Mouse (Mus musculus): ENCODE results near the gene Lpin2. TPM values are rescaled to one million over a fixed set of nuclear protein-coding genes. Genes with fewer than 3 reads are reported as not detected.

Gene Lpin2
- polyA plus RNA-seq, 2 experiments, result 28.6 to 31.1 TPM

GRCm38 (mm10) chr17:71267374-71267773 lies 85.0 kb downstream of the Lpin2 start:
- Histone ChIP-seq H3K4me2 (ENCODE audit: low read depth) (peak overlapping the region; percentile 83), H3K9ac (replicated peaks) (peak overlapping the region; percentile 83), H3K27ac (peak overlapping the region; percentile 95), H3K36me3 (replicated peaks; ENCODE audit: control insufficient read depth, insufficient read depth, low read depth) (no peaks in the 10 kb centered on the region), H3K4me3 (ENCODE audit: insufficient read depth in 1 of 2, low read depth in 2 of 2, low read length in 2 of 2) (peak overlapping the region; percentile 49 to 56), H3K9me3 (ENCODE audit: control insufficient read depth, low read length) (no peaks in the 10 kb centered on the region), H3K4me1 (replicated peaks; ENCODE audit: control insufficient read depth in 2 of 2, insufficient read depth in 2 of 2, low read length in 1 of 2) (peaks cover 70 to 79% of the 10 kb centered on the region in 2 experiments), H3K27me3 (ENCODE audit: control insufficient read depth, insufficient read depth, low read length) (no peaks in the 10 kb centered on the region)
- 62% methylated on average over 8 of the region's 8 CpGs for WGBS (ENCODE audit: insufficient replicate concordance)
- TF ChIP-seq EP300 (IDR thresholded peaks at IDR 0.05; ENCODE audit: low read depth) (no peak), CTCF (IDR thresholded peaks at IDR 0.05; ENCODE audit: low read depth) (no peak)
- DNase-seq (ENCODE audit: low read depth in 3 of 3, low spot score in 3 of 3), result no peak
- no peak for ATAC-seq (ENCODE audit: insufficient read depth)

DNA sequence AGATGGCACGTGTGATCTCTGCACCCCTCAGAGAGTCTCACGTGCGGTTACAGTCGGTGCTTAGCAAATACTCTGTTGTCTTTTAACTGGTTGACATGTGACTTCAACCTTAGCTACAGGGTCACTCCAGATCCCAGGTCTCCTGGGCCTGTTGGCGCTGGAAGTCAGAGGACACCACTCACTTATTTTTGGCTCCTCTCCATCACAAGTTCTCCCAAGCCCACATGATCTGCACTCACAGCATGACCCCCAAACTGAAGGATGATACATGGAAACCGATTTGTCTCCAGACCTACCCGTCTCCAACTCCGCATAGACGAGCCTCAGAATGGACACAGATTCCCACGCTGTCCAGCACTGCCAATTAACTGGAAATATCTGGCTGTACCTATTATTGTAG lies 85.8 kb downstream of the Lpin2 start:
- Histone ChIP-seq H3K27ac (peak overlapping the region; percentile 95), H3K27me3 (ENCODE audit: control insufficient read depth, insufficient read depth, low read length) (no peaks in the 10 kb centered on the region), H3K4me3 (ENCODE audit: insufficient read depth in 1 of 2, low read depth in 2 of 2, low read length in 2 of 2) (peak overlapping the region; percentile 49 to 56), H3K4me2 (ENCODE audit: low read depth) (peak overlapping the region; percentile 83), H3K4me1 (replicated peaks; ENCODE audit: control insufficient read depth in 2 of 2, insufficient read depth in 2 of 2, low read length in 1 of 2) (peaks cover 63 to 71% of the 10 kb centered on the region in 2 experiments), H3K9ac (replicated peaks) (peak overlapping the region; percentile 83), H3K36me3 (replicated peaks; ENCODE audit: control insufficient read depth, insufficient read depth, low read depth) (no peaks in the 10 kb centered on the region), H3K9me3 (ENCODE audit: control insufficient read depth, low read length) (no peaks in the 10 kb centered on the region)
- no peak; the same call in 1 of the 2 replicates for TF ChIP-seq CTCF (IDR thresholded peaks at IDR 0.05; ENCODE audit: low read depth)
- no peak for TF ChIP-seq EP300 (IDR thresholded peaks at IDR 0.05; ENCODE audit: low read depth)
- DNase-seq (ENCODE audit: low read depth in 3 of 3, low spot score in 3 of 3) (no peak), ATAC-seq (ENCODE audit: insufficient read depth) (peak; percentile 3; the same call in 1 of the 2 replicates)
- WGBS (ENCODE audit: insufficient replicate concordance), result 46% methylated on average over 10 of the region's 10 CpGs

- peaks cover 59 to 67% of the 10 kb centered on the region in 2 experiments for H3K4me1 ChIP-seq (replicated peaks; ENCODE audit: control insufficient read depth in 2 of 2, insufficient read depth in 2 of 2, low read length in 1 of 2)
- H3K4me3 ChIP-seq (ENCODE audit: insufficient read depth in 1 of 2, low read depth in 2 of 2, low read length in 2 of 2), result peak overlapping the region; percentile 49 to 56
- WGBS (ENCODE audit: insufficient replicate concordance), result 22% methylated on average over 3 of the region's 3 CpGs
- peak in 1 of 3 experiments; percentile 81 for DNase-seq (ENCODE audit: low read depth in 3 of 3, low spot score in 3 of 3)
- no peaks in the 10 kb centered on the region for H3K9me3 ChIP-seq (ENCODE audit: control insufficient read depth, low read length)
- peak overlapping the region; percentile 95 for H3K27ac ChIP-seq
- TF ChIP-seq EP300 (IDR thresholded peaks at IDR 0.05; ENCODE audit: low read depth), result peak; percentile 93
- no peak for TF ChIP-seq CTCF (IDR thresholded peaks at IDR 0.05; ENCODE audit: low read depth)
- peak overlapping the region; percentile 83 for H3K9ac ChIP-seq (replicated peaks)
- H3K36me3 ChIP-seq (replicated peaks; ENCODE audit: control insufficient read depth, insufficient read depth, low read depth), result no peaks in the 10 kb centered on the region
- H3K4me2 ChIP-seq (ENCODE audit: low read depth), result peak overlapping the region; percentile 83
- no peaks in the 10 kb centered on the region for H3K27me3 ChIP-seq (ENCODE audit: control insufficient read depth, insufficient read depth, low read length)
- peak; percentile 95 for ATAC-seq (ENCODE audit: insufficient read depth)
Observed at GRCm38 (mm10) chr17:71268599-71268998, 86.2 kb downstream of the Lpin2 start.

- Histone ChIP-seq H3K36me3 (replicated peaks; ENCODE audit: control insufficient read depth, insufficient read depth, low read depth) (no peaks in the 10 kb centered on the region; the same call in 1 of the 2 replicates), H3K27me3 (ENCODE audit: control insufficient read depth, insufficient read depth, low read length) (no peaks in the 10 kb centered on the region), H3K4me1 (replicated peaks; ENCODE audit: control insufficient read depth in 2 of 2, insufficient read depth in 2 of 2, low read length in 1 of 2) (peaks cover 26 to 37% of the 10 kb centered on the region in 2 experiments), H3K4me3 (ENCODE audit: insufficient read depth in 1 of 2, low read depth in 2 of 2, low read length in 2 of 2) (no peak overlapping the region), H3K4me2 (ENCODE audit: low read depth) (no peak overlapping the region), H3K27ac (no peak overlapping the region), H3K9ac (replicated peaks) (no peak overlapping the region), H3K9me3 (ENCODE audit: control insufficient read depth, low read length) (no peaks in the 10 kb centered on the region; the same call in 1 of the 2 replicates)
- DNase-seq (ENCODE audit: low read depth in 3 of 3, low spot score in 3 of 3) (no peak), ATAC-seq (ENCODE audit: insufficient read depth) (no peak)
- TF ChIP-seq CTCF (IDR thresholded peaks at IDR 0.05; ENCODE audit: low read depth), result no peak
- no peak for TF ChIP-seq EP300 (IDR thresholded peaks at IDR 0.05; ENCODE audit: low read depth)
- WGBS (ENCODE audit: insufficient replicate concordance), result 87% methylated on average over 12 of the region's 12 CpGs
Observed at GRCm38 (mm10) chr17:71273901-71274300, 91.5 kb downstream of the Lpin2 start.

DNA sequence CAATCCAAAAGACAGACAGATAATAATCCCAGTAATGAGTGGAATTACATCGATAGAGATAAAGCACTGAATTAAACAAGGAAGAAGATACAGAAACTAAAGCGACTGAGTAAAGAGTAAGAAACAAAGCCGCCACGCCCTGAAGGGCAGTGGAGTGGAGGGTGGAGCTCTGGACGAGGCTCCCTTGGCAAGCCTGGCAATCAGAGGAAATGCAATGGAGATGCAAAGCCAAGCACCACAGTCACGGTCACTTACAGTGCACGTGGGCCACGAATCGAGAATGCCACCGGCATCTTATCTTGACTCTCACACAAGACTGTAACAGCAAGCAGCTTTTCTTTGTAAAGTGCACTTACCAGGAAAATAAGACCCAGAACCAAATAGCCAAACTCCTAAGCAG lies 94.4 kb downstream of the Lpin2 start:
- H3K27ac ChIP-seq, result no peak overlapping the region; the same call in 1 of the 2 replicates

More for the DNA sequence above, 94.4 kb downstream of the Lpin2 start:
- WGBS (ENCODE audit: insufficient replicate concordance), result 19% methylated on average over 10 of the region's 10 CpGs
- DNase-seq (ENCODE audit: low read depth in 3 of 3, low spot score in 3 of 3) (no peak), ATAC-seq (ENCODE audit: insufficient read depth) (peak; percentile 48; the same call in 1 of the 2 replicates)
- Histone ChIP-seq H3K9ac (replicated peaks) (no peak overlapping the region; the same call in 1 of the 2 replicates), H3K27me3 (ENCODE audit: control insufficient read depth, insufficient read depth, low read length) (no peaks in the 10 kb centered on the region), H3K4me1 (replicated peaks; ENCODE audit: control insufficient read depth in 2 of 2, insufficient read depth in 2 of 2, low read length in 1 of 2) (peaks cover 20 to 24% of the 10 kb centered on the region in 2 experiments), H3K4me2 (ENCODE audit: low read depth) (peak overlapping the region; percentile 16; the same call in 1 of the 2 replicates), H3K4me3 (ENCODE audit: insufficient read depth in 1 of 2, low read depth in 2 of 2, low read length in 2 of 2) (no peak overlapping the region), H3K36me3 (replicated peaks; ENCODE audit: control insufficient read depth, insufficient read depth, low read depth) (no peaks in the 10 kb centered on the region; the same call in none of the 2 replicates), H3K9me3 (ENCODE audit: control insufficient read depth, low read length) (no peaks in the 10 kb centered on the region; the same call in 1 of the 2 replicates)
- TF ChIP-seq CTCF (IDR thresholded peaks at IDR 0.05; ENCODE audit: low read depth) (no peak), EP300 (IDR thresholded peaks at IDR 0.05; ENCODE audit: low read depth) (0 out of 2 replicates have a peak, but pooled peaks have one; percentile 14)

Measured in liver, embryonic 14.5 days (tissue).